Mouse (Mus musculus) midbrain, embryonic 10.5 days (tissue): ENCODE measurements at regions not wholly inside any gene's neighbourhood (a gene's known extent, or its start where the extent isn't known, plus 50 kb on each side); places are given as distances from the start of the nearest gene placed in this dataset.
"Not testable (repeated sequence)": the region's sequence is repeated elsewhere in the genome, so short reads cannot be mapped to it uniquely, and the experiment has no call there.

ENCODE experiments used
- DNase-seq: peaks from one replicate; pipeline ENCODE4 v3.0.0-alpha.2; 2017; ENCODE audit warnings: low spot score
- H3K27ac ChIP-seq: fragments of 300-500 bp; sonication (generic); replicated peaks from 2 replicates; pipeline ENCODE4 v1.5.1; 2016; ENCODE audit warnings: mild to moderate bottlenecking
- H3K27me3 ChIP-seq: fragments of 300-500 bp; sonication (generic); 2 replicates; pipeline ENCODE4 v1.6.1; 2016; ENCODE audit warnings: low read depth, mild to moderate bottlenecking; ENCODE audit not compliant: poor library complexity, severe bottlenecking
- H3K36me3 ChIP-seq: fragments of 300-500 bp; sonication (generic); 2 replicates; pipeline ENCODE4 v1.6.1; 2016; ENCODE audit warnings: mild to moderate bottlenecking, moderate library complexity
- H3K4me1 ChIP-seq: fragments of 300-500 bp; sonication (generic); 2 replicates; pipeline ENCODE4 v1.6.1; 2016
- H3K4me3 ChIP-seq: fragments of 300-500 bp; sonication (generic); 2 replicates; pipeline ENCODE4 v1.5.1; 2016; ENCODE audit warnings: mild to moderate bottlenecking, moderate library complexity
- H3K9me3 ChIP-seq: fragments of 300-500 bp; sonication (generic); replicated peaks from 2 replicates; pipeline ENCODE4 v1.6.1; 2016; ENCODE audit warnings: mild to moderate bottlenecking
- WGBS: fragments of 180-500 bp; shearing (Covaris S2); methylation state at CpG from one replicate; pipeline ENCODE4 v1.1.7; 2016; 5-methylcytosine and 5-hydroxymethylcytosine counted together

- not testable (repeated sequence) for H3K4me1 ChIP-seq, H3K9me3 ChIP-seq
- 87% methylated on average over 25 of the region's 25 CpGs for WGBS
Measured at GRCm38 (mm10) chr1:7271466-7272110, 2463.9 kb downstream of the Gm37988 start.

GRCm38 (mm10) chr1:7298921-7299685 lies 2491.4 kb downstream of the Gm37988 start:
- not testable (repeated sequence) for H3K36me3 ChIP-seq, H3K9me3 ChIP-seq, H3K27ac ChIP-seq, H3K4me3 ChIP-seq, H3K27me3 ChIP-seq, DNase-seq, H3K4me1 ChIP-seq
- WGBS = 95% methylated on average over 9 of the region's 9 CpGs

More at GRCm38 (mm10) chr1:7271466-7272110, 2463.9 kb downstream of the Gm37988 start:
- not testable (repeated sequence) for H3K27me3 ChIP-seq, H3K4me3 ChIP-seq, DNase-seq, H3K36me3 ChIP-seq, H3K27ac ChIP-seq

- 0 out of 2 replicates have a peak overlapping the region, but pooled peaks have one; percentile 1 for H3K27ac ChIP-seq
- H3K27me3 ChIP-seq = no peaks in the 10 kb centered on the region
- H3K4me1 ChIP-seq = peaks cover 6% of the 10 kb centered on the region; the same call in 1 of the 2 replicates
- H3K9me3 ChIP-seq = no peaks in the 10 kb centered on the region
- 57% methylated on average over 5 of the region's 5 CpGs for WGBS
- DNase-seq = no peak
- H3K4me3 ChIP-seq = no peak overlapping the region
- H3K36me3 ChIP-seq = no peaks in the 10 kb centered on the region
Measured at GRCm38 (mm10) chr1:7308952-7309617, 2501.4 kb downstream of the Gm37988 start.

GRCm38 (mm10) chr1:7312401-7312800 lies 2504.7 kb downstream of the Gm37988 start:
- H3K9me3 ChIP-seq, DNase-seq, H3K27ac ChIP-seq, H3K4me3 ChIP-seq, H3K27me3 ChIP-seq, H3K36me3 ChIP-seq, H3K4me1 ChIP-seq: not testable (repeated sequence)
- 72% methylated on average over 6 of the region's 6 CpGs for WGBS

GRCm38 (mm10) chr1:7313468-7313867 lies 2505.8 kb downstream of the Gm37988 start:
- H3K4me3 ChIP-seq = no peak overlapping the region
- DNase-seq = no peak
- peaks cover 6% of the 10 kb centered on the region; the same call in 1 of the 2 replicates for H3K4me1 ChIP-seq
- 72% methylated on average over 3 of the region's 3 CpGs for WGBS
- no peaks in the 10 kb centered on the region for H3K36me3 ChIP-seq
- H3K27me3 ChIP-seq = no peaks in the 10 kb centered on the region
- H3K27ac ChIP-seq = no peak overlapping the region
- H3K9me3 ChIP-seq = no peaks in the 10 kb centered on the region

GRCm38 (mm10) chr1:7318850-7319249 lies 2511.2 kb downstream of the Gm37988 start:
- peaks cover 4% of the 10 kb centered on the region; the same call in 1 of the 2 replicates for H3K4me1 ChIP-seq
- no peaks in the 10 kb centered on the region for H3K9me3 ChIP-seq
- WGBS = 62% methylated on average over 2 of the region's 2 CpGs
- H3K27me3 ChIP-seq = no peaks in the 10 kb centered on the region
- H3K4me3 ChIP-seq = no peak overlapping the region
- no peak for DNase-seq
- H3K36me3 ChIP-seq = no peaks in the 10 kb centered on the region
- no peak overlapping the region for H3K27ac ChIP-seq

GRCm38 (mm10) chr1:7319313-7319712 lies 2511.6 kb downstream of the Gm37988 start:
- WGBS = 22% methylated on average over 4 of the region's 4 CpGs
- Histone ChIP-seq H3K27ac (no peak overlapping the region), H3K4me1 (peaks cover 4% of the 10 kb centered on the region; the same call in 1 of the 2 replicates), H3K4me3 (no peak overlapping the region), H3K36me3 (no peaks in the 10 kb centered on the region), H3K9me3 (no peaks in the 10 kb centered on the region), H3K27me3 (no peaks in the 10 kb centered on the region)
- no peak for DNase-seq
